Mouse (Mus musculus) embryonic facial prominence, embryonic 14.5 days (tissue): ENCODE measurements at regions not wholly inside any gene's neighbourhood (a gene's known extent, or its start where the extent isn't known, plus 50 kb on each side); places are given as distances from the start of the nearest gene placed in this dataset.

Experiments used
- ATAC-seq: fragments of 200-750 bp; cut with Nextera tagmentation; 2 replicates; pipeline ENCODE4 v1.8.0; 2017; ENCODE audit warnings: low read depth, moderate number of reproducible peaks, moderate TSS enrichment
- DNase-seq: peaks from one replicate; pipeline ENCODE4 v3.0.0-alpha.2; 2015; ENCODE audit warnings: low spot score
- H3K27ac ChIP-seq: fragments of 300-500 bp; sonication (generic); replicated peaks from 2 replicates; pipeline ENCODE4 v1.5.1; 2014; ENCODE audit warnings: low read depth, mild to moderate bottlenecking, low read length, moderate library complexity
- H3K27me3 ChIP-seq: fragments of 300-500 bp; sonication (generic); replicated peaks from 2 replicates; pipeline ENCODE4 v1.6.1; 2014; ENCODE audit warnings: low read length; ENCODE audit not compliant: control insufficient read depth, insufficient read depth
- H3K36me3 ChIP-seq: fragments of 300-500 bp; sonication (generic); 2 replicates; pipeline ENCODE4 v1.6.1; 2014; ENCODE audit warnings: low read length, mixed read lengths; ENCODE audit not compliant: control insufficient read depth, insufficient read depth
- H3K4me1 ChIP-seq: fragments of 300-500 bp; sonication (generic); 2 replicates; pipeline ENCODE4 v1.6.1; 2014; ENCODE audit warnings: antibody characterized with exemption, low read length; ENCODE audit not compliant: control insufficient read depth, insufficient read depth
- H3K4me2 ChIP-seq: fragments of 300-500 bp; sonication (generic); 2 replicates; pipeline ENCODE4 v1.6.1; 2014; ENCODE audit warnings: low read depth, mild to moderate bottlenecking, low read length, moderate library complexity, mixed read lengths
- H3K4me3 ChIP-seq: fragments of 300-500 bp; sonication (generic); 2 replicates; pipeline ENCODE4 v1.5.1; 2014; ENCODE audit warnings: low read depth, mild to moderate bottlenecking, low read length
- H3K9ac ChIP-seq: fragments of 300-500 bp; sonication (generic); 2 replicates; pipeline ENCODE4 v1.6.1; 2014; ENCODE audit warnings: low read depth, mild to moderate bottlenecking, low read length, moderate library complexity, mixed read lengths
- H3K9me3 ChIP-seq: fragments of 300-500 bp; sonication (generic); 2 replicates; pipeline ENCODE4 v1.6.1; 2016; ENCODE audit warnings: low read length; ENCODE audit not compliant: control insufficient read depth
- WGBS: fragments of 180-500 bp; shearing (Covaris S2); extraction: QIAGEN DNeasy Blood & Tissue Kit; methylation state at CpG from one replicate; pipeline ENCODE4 v1.1.7; 2014; 5-methylcytosine and 5-hydroxymethylcytosine counted together

DNA sequence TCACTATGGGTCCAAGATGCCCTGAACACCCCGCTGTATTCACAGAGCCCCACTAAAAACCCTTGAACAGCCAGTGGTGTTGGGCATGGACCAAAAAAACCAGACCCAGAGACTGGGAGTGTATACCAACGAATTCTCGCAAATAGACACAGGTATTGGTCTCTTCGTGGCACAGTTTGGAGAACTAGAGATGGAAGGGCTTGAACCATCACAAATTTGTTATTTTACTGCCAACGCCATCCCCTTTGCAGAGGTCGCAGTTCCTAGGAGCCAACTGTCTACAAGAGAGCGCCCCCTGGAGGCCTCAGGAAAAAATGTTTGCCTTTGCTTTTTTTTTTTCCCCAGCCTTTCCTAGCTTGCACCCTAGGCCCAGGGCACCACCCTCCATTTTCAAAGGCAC, 99.1 kb downstream of the Edn3 start:
- Histone ChIP-seq H3K27ac (peak overlapping the region; percentile 91), H3K4me1 (peaks cover 18% of the 10 kb centered on the region), H3K4me2 (no peak overlapping the region), H3K9me3 (no peaks in the 10 kb centered on the region), H3K9ac (no peak overlapping the region), H3K4me3 (no peak overlapping the region), H3K27me3 (no peaks in the 10 kb centered on the region), H3K36me3 (no peaks in the 10 kb centered on the region)
- 24% methylated on average over 7 of the region's 7 CpGs for WGBS
- peak; percentile 73 for DNase-seq
- no peak for ATAC-seq

DNA sequence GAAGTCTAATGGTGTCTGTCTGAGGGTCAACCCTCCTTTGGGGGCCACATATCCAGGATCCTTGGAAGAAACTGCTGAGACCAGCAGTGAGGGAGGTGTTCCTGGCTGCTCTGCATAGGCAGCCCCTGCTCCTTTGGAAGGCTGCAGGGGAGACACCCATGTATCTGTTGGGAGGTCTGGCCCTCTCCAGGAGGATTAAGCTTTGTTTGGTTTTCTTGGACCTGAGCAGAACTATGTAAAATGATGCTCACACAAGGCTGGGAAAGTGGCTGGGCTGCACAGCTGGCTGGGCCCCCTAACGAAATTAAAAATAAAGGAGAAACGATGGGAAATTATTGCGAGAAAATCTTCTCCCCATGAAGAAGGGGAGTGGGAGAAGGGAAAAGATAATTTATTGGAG, 104.2 kb downstream of the Edn3 start:
- Histone ChIP-seq H3K9me3 (no peaks in the 10 kb centered on the region), H3K4me2 (no peak overlapping the region), H3K9ac (no peak overlapping the region), H3K4me3 (no peak overlapping the region), H3K36me3 (no peaks in the 10 kb centered on the region), H3K27me3 (no peaks in the 10 kb centered on the region), H3K4me1 (peaks cover 38% of the 10 kb centered on the region), H3K27ac (peak overlapping the region; percentile 64; the same call in 1 of the 2 replicates)
- peak; percentile 74 for DNase-seq
- ATAC-seq, result peak; percentile 66
- WGBS, result 40% methylated on average over 3 of the region's 3 CpGs

DNA sequence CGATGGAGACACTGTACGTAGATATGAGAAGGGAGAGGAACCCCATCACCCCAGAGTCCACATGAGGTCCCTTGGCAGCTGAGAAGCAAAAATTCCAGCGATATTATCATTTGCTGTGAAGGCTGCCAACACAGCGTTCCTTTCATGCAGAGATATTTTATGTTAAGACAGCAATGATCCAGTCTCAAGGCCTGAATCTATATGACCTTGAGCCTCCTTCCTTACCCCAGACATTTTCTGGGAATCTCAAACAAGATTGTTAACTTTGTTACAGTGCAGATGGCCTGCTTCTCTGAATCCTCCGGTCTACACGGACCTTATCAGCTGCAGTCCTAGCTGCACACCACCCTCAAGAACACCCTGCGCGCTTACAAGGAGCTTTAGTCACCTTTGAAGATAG, 106.1 kb downstream of the Edn3 start:
- 80% methylated on average over 8 of the region's 8 CpGs for WGBS
- Histone ChIP-seq H3K4me2 (no peak overlapping the region), H3K4me3 (no peak overlapping the region), H3K27me3 (no peaks in the 10 kb centered on the region), H3K9me3 (no peaks in the 10 kb centered on the region), H3K4me1 (peaks cover 51% of the 10 kb centered on the region), H3K9ac (no peak overlapping the region), H3K27ac (peak overlapping the region; percentile 30; the same call in 1 of the 2 replicates), H3K36me3 (no peaks in the 10 kb centered on the region)
- DNase-seq (no peak), ATAC-seq (no peak)

DNA sequence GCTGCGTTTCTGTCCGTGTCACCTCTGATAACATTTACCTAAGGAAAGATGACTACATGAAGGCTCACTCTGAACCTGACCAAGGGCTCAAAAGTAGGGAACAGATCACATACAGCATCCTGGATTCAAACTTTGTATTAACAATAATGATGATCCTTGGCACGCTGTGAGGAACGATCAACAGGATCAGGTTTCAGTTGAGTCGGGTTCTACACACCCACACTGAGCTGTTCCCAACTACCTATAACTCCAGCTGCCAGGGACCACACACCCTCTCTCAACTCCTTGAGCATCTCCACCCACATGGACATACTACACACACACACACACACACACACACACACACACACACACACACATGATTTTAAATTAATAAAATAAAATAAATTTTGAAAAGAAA, 107.0 kb downstream of the Edn3 start:
- DNase-seq, result peak; percentile 61
- Histone ChIP-seq H3K9me3 (no peaks in the 10 kb centered on the region), H3K36me3 (no peaks in the 10 kb centered on the region), H3K4me1 (peaks cover 60% of the 10 kb centered on the region), H3K9ac (no peak overlapping the region), H3K27me3 (no peaks in the 10 kb centered on the region), H3K27ac (0 out of 2 replicates have a peak overlapping the region, but pooled peaks have one; percentile 85), H3K4me2 (no peak overlapping the region), H3K4me3 (no peak overlapping the region)
- ATAC-seq, result no peak
- 35% methylated on average over 5 of the region's 5 CpGs for WGBS

DNA sequence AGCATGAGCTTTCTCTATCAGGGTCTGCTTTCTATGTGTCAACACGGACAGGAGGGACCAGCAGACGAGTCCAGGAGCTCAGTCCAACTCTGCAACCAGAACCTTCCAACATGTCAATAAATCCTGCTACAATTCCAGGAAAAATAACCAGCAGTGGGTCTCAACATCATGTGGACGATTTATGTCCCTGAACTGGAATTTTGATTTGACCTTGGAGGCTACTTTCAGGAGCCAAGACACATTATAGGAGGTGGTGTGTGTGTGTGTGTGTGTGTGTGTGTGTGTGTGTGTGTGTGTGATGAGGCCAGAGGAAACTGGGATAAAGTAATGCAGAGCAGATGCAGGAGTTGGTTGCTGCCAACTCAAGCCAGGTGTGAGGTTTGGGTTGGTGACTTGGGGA, 107.8 kb downstream of the Edn3 start:
- Histone ChIP-seq H3K36me3 (no peaks in the 10 kb centered on the region), H3K27me3 (no peaks in the 10 kb centered on the region), H3K27ac (peak overlapping the region; percentile 85), H3K4me3 (no peak overlapping the region), H3K9me3 (no peaks in the 10 kb centered on the region), H3K4me1 (peaks cover 64% of the 10 kb centered on the region), H3K9ac (no peak overlapping the region), H3K4me2 (no peak overlapping the region)
- ATAC-seq (no peak; the same call in 1 of the 2 replicates), DNase-seq (peak; percentile 71)
- 28% methylated on average over 3 of the region's 3 CpGs for WGBS

DNA sequence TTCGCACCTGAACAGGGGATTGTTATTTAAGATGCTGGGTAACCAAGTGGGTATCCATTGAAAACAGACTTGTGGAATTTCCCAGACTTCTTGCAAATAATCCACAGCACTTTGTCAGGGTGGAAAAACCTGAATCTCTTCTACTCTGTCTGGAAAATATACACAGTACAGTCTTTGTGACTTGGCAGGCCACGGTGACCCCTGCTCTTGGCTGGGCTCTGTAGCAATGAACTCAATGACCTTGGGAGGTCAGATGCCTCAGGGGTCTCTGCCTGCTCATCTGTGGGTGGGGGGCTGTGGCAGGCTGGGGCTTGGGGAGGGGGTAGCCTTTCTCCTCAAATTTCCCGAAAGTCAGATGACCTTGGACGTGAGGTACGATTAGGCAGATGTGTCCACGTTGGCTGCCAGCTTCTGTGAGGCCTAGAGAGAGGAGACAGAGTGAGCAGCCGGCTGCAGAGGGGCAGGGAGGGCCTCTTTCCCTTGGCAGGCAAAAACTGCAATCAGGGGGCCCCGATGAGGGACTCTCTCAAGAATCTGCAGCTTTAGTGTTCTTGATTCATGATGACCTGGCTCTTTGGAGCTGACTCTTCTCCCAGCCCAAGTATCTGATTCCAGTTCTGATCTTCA, 108.4 kb downstream of the Edn3 start:
- H3K4me1 ChIP-seq, result peaks cover 64% of the 10 kb centered on the region
- DNase-seq, result peak; percentile 83
- no peaks in the 10 kb centered on the region for H3K27me3 ChIP-seq
- H3K36me3 ChIP-seq, result no peaks in the 10 kb centered on the region
- H3K9me3 ChIP-seq, result no peaks in the 10 kb centered on the region
- no peak overlapping the region for H3K4me2 ChIP-seq
- H3K9ac ChIP-seq, result 0 out of 2 replicates have a peak overlapping the region, but pooled peaks have one; percentile 14
- peak overlapping the region; percentile 85 for H3K27ac ChIP-seq
- 24% methylated on average over 8 of the region's 8 CpGs for WGBS
- ATAC-seq, result peak; percentile 27; the same call in 1 of the 2 replicates
- no peak overlapping the region for H3K4me3 ChIP-seq

DNA sequence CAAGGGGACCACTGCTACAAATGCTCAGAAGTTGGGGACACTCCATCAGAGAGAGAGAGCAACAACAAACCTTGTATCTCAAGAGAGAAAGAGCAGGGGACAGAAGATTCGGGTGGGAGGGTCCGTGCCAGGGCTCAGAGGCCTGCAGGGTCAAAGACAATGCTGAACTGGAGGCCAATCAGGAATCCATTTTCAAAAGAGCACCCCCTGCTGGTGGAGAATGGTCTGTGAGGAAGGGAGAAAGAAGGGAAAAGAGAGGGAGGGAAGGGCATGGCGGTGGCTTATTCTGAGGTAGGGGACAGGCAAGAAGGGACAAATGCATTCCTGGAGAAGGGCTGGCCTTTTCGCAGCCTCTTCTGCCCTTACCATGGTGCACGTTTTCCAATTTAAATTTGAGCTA, 109.9 kb downstream of the Edn3 start:
- Histone ChIP-seq H3K4me1 (peaks cover 54% of the 10 kb centered on the region), H3K27ac (peak overlapping the region; percentile 76), H3K9me3 (no peaks in the 10 kb centered on the region), H3K36me3 (no peaks in the 10 kb centered on the region), H3K27me3 (no peaks in the 10 kb centered on the region), H3K4me2 (no peak overlapping the region), H3K4me3 (no peak overlapping the region), H3K9ac (no peak overlapping the region)
- 69% methylated on average over 5 of the region's 5 CpGs for WGBS
- DNase-seq, result no peak
- ATAC-seq, result no peak

DNA sequence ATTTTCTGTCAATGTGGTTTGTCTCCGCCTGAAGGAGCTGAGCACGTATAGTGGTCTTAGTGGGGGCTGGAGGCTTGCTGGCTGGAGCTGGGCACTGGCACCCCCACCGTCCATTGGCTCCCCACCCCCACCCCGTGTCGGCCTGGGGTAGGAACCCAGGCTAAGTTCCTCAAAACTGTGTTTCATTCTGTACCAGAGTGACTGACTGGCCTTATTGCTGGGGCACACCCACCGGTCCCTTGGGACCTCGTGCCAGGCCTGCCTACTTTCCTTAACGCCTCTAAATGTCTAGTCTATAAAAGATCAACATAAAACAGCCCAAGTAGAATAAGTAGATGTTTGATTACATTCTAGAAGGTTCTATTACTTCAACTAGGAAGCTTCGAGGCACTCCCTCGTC, 110.8 kb downstream of the Edn3 start:
- H3K9me3 ChIP-seq, result no peaks in the 10 kb centered on the region
- H3K27me3 ChIP-seq, result no peaks in the 10 kb centered on the region
- peaks cover 59% of the 10 kb centered on the region for H3K4me1 ChIP-seq
- no peak overlapping the region for H3K4me2 ChIP-seq
- no peak for ATAC-seq
- H3K36me3 ChIP-seq, result no peaks in the 10 kb centered on the region
- DNase-seq, result no peak
- 45% methylated on average over 10 of the region's 10 CpGs for WGBS
- no peak overlapping the region for H3K4me3 ChIP-seq
- H3K9ac ChIP-seq, result no peak overlapping the region
- peak overlapping the region; percentile 76 for H3K27ac ChIP-seq

DNA sequence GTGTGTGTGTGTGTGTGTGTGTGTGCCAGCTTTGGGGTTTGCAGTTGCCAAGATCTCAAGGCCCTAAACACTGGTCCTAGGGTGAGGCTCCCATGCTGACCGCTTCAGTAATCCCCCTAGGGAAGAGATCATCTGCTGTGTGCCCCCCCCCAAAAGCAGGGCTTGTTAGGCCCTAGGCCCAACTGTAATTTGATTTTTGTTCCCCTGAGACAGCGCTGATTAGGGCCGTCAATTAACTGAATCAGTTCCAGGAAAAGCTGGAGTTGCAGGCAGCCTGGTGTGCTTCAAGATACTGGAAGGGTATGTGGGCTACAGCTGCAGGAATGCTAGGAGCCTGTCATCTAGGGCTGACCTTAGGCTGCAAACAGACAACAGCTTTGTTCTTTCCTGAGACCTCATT, 111.4 kb downstream of the Edn3 start:
- peak; percentile 78 for DNase-seq
- Histone ChIP-seq H3K36me3 (no peaks in the 10 kb centered on the region), H3K4me3 (no peak overlapping the region), H3K27ac (peak overlapping the region; percentile 76), H3K4me2 (no peak overlapping the region), H3K9ac (no peak overlapping the region), H3K9me3 (no peaks in the 10 kb centered on the region), H3K27me3 (no peaks in the 10 kb centered on the region), H3K4me1 (peaks cover 60% of the 10 kb centered on the region)
- peak; percentile 39; the same call in 1 of the 2 replicates for ATAC-seq
- WGBS, result 22% methylated on average over 3 of the region's 3 CpGs
